Mouse (Mus musculus): Measurements from ENCODE around the gene Glyatl3.

- TF ChIP-seq CTCF (conservative IDR thresholded peaks at IDR 0.05; ENCODE audit: insufficient read depth, insufficient read length, low read depth, low read length) (no peak), POLR2A (IDR thresholded peaks at IDR 0.05; ENCODE audit: low read depth, low read length) (no peak)
Observed at GRCm38 (mm10) chr17:40885155-40885554, 29.0 kb downstream of the Glyatl3 start.
